ENCODE assay signal across 21 mouse cellular contexts in genomic region chr6:134817051-134817928, GRCm38 (mm10). TPM values are rescaled to one million over a fixed set of nuclear protein-coding genes. Genes with fewer than 3 reads are reported as not detected.
A peak's percentile ranks its signal among the peaks of the same experiment; 100 is the strongest.
DNase-seq lines count a peak whose midpoint lies in the region; ATAC-seq and TF ChIP-seq lines count a peak whose summit lies in the region.
"Had no signal": no experiment of that assay in that cellular context is flagged by ENCODE, and none has a peak within 500 bp of the region (broad histone marks: within the 10 kb centered on the region; RNA-seq: fewer than 3 reads in every experiment).

No protein-coding gene starts in this region.

- peak overlapping the region; percentile 48; the same call in 1 of the 2 replicates for H3K27ac ChIP-seq in limb, embryonic 13.5 days
- peak overlapping the region; percentile 45 for H3K27ac ChIP-seq in stomach, postnatal 0 days (replicated peaks)
- H3K27ac ChIP-seq: forebrain, embryonic 15.5 days; heart, embryonic 13.5 days; hindbrain, embryonic 15.5 days; intestine, embryonic 15.5 days; layer of hippocampus, adult 2 months; macrophage had no signal

- H3K4me2 ChIP-seq in limb, embryonic 13.5 days (replicated peaks) = no peak overlapping the region
- H3K4me2 ChIP-seq in stomach, postnatal 0 days (replicated peaks; ENCODE audit: low read depth) = no peak overlapping the region
- H3K4me2 ChIP-seq: forebrain, embryonic 15.5 days; heart, embryonic 13.5 days; hindbrain, embryonic 15.5 days; intestine, embryonic 15.5 days had no signal

- no peaks in the 10 kb centered on the region for H3K36me3 ChIP-seq in limb, embryonic 13.5 days
- no peaks in the 10 kb centered on the region for H3K36me3 ChIP-seq in stomach, postnatal 0 days (ENCODE audit: control insufficient read depth, insufficient read depth, low read length)
- H3K36me3 ChIP-seq: forebrain, embryonic 15.5 days; heart, embryonic 13.5 days; hindbrain, embryonic 15.5 days; intestine, embryonic 15.5 days had no signal

- H3K9ac ChIP-seq in limb, embryonic 13.5 days = no peak overlapping the region
- H3K9ac ChIP-seq in stomach, postnatal 0 days (ENCODE audit: low read length) = no peak overlapping the region
- H3K9ac ChIP-seq: forebrain, embryonic 15.5 days; heart, embryonic 13.5 days; hindbrain, embryonic 15.5 days; intestine, embryonic 15.5 days had no signal

- peak; percentile 76 for DNase-seq in heart, adult 11 months
- no peak for DNase-seq in heart, postnatal 4 days
- DNase-seq in NIH3T3 (ENCODE audit: low read depth) = peak; percentile 54
- DNase-seq in stomach, postnatal 0 days (ENCODE audit: low spot score) = no peak
- DNase-seq in gastrocnemius, adult 8-10 months (ENCODE audit: low spot score in 2 of 2) = no peak
- DNase-seq in spleen, postnatal 4 days (ENCODE audit: low spot score in 2 of 2) = no peak
- DNase-seq: B cell, adult 2 months; cerebellum, adult 11-12 months; cerebellum, postnatal 10 days; gastrocnemius, postnatal 14 days; heart, adult 18-20 months; kidney, adult 9 months; kidney, postnatal 14 days had no signal

- H3K4me3 ChIP-seq in limb, embryonic 13.5 days = no peak overlapping the region
- no peak overlapping the region for H3K4me3 ChIP-seq in stomach, postnatal 0 days (ENCODE audit: low read depth, low read length)
- H3K4me3 ChIP-seq: forebrain, embryonic 15.5 days; heart, embryonic 13.5 days; hindbrain, embryonic 15.5 days; intestine, embryonic 15.5 days; layer of hippocampus, adult 2 months had no signal

- ATAC-seq in limb, embryonic 13.5 days (ENCODE audit: low FRiP score, low read depth) = peak; percentile 51; the same call in 1 of the 2 replicates
- ATAC-seq in stomach, postnatal 0 days (ENCODE audit: low FRiP score, low TSS enrichment) = peak; percentile 35; the same call in 1 of the 2 replicates
- ATAC-seq: forebrain, embryonic 15.5 days; intestine, embryonic 15.5 days; midbrain, embryonic 16.5 days had no signal

- H3K4me1 ChIP-seq in limb, embryonic 13.5 days = peaks cover 12% of the 10 kb centered on the region
- no peaks in the 10 kb centered on the region for H3K4me1 ChIP-seq in stomach, postnatal 0 days (replicated peaks; ENCODE audit: control insufficient read depth, insufficient read depth)
- H3K4me1 ChIP-seq: forebrain, embryonic 15.5 days; hindbrain, embryonic 15.5 days; intestine, embryonic 15.5 days had no signal

- H3K27me3 ChIP-seq in limb, embryonic 13.5 days = no peaks in the 10 kb centered on the region
- H3K27me3 ChIP-seq in stomach, postnatal 0 days (ENCODE audit: control insufficient read depth, insufficient read depth, low read length) = no peaks in the 10 kb centered on the region
- H3K27me3 ChIP-seq: forebrain, embryonic 15.5 days; heart, embryonic 13.5 days; hindbrain, embryonic 15.5 days; intestine, embryonic 15.5 days had no signal

- no peak for TF ChIP-seq EP300 in stomach, postnatal 0 days (optimal IDR thresholded peaks at IDR 0.05)

- WGBS in limb, embryonic 13.5 days = 53% methylated on average over 12 of the region's 12 CpGs
- 39% methylated on average over 12 of the region's 12 CpGs for WGBS in stomach, postnatal 0 days

- TF ChIP-seq CTCF in stomach, postnatal 0 days (IDR thresholded peaks at IDR 0.05; ENCODE audit: low read depth) = no peak

- H3K9me3 ChIP-seq in limb, embryonic 13.5 days = no peaks in the 10 kb centered on the region
- no peaks in the 10 kb centered on the region for H3K9me3 ChIP-seq in stomach, postnatal 0 days (ENCODE audit: control insufficient read depth, low read length)
- H3K9me3 ChIP-seq: forebrain, embryonic 15.5 days; heart, embryonic 13.5 days; hindbrain, embryonic 15.5 days; intestine, embryonic 15.5 days had no signal

RNA-seq across cellular contexts. Expression of gene Crebl2, which starts 12.7 kb away (rescaled TPM):
- total RNA-seq in heart, postnatal 4 days (2021) = 1 to 10 TPM; 2.4 to 2.8 TPM
- 2.6 and 3.0 TPM in 2 replicates for polyA plus RNA-seq in limb, embryonic 13.5 days (2015; fragmentation: Nextera tagmentation; extraction: Ambion mirVana)
- 4.3 and 4.7 TPM in 2 replicates for polyA plus RNA-seq in stomach, postnatal 0 days (2015; fragmentation: Nextera tagmentation; extraction: Ambion mirVana)
- total RNA-seq in gastrocnemius, adult 8-10 months (2022) = 10 to 100 TPM; 11.1 to 14.2 (median 12.4) TPM

RNA-seq across cellular contexts. Expression of gene Dusp16, which starts 24.9 kb away (rescaled TPM):
- total RNA-seq in heart, postnatal 4 days (2021) = 10 to 100 TPM; 32.4 to 34.9 TPM
- polyA plus RNA-seq in limb, embryonic 13.5 days (2015; fragmentation: Nextera tagmentation; extraction: Ambion mirVana) = 16.8 and 17.1 TPM in 2 replicates
- 8.6 and 10.6 TPM in 2 replicates for polyA plus RNA-seq in stomach, postnatal 0 days (2015; fragmentation: Nextera tagmentation; extraction: Ambion mirVana)
- 10 to 100 TPM; 14.4 to 18.5 (median 15.8) TPM for total RNA-seq in gastrocnemius, adult 8-10 months (2022)

Comparison
In these comparisons a context has a peak if more than half of its experiments do, and no peak if none do; other contexts are left out.
1. DNase-seq: peak in heart, adult 11 months (single experiment) and NIH3T3 (single experiment); none in heart, postnatal 4 days (single experiment), stomach, postnatal 0 days (single experiment), gastrocnemius, adult 8-10 months (0 of 2) and spleen, postnatal 4 days (0 of 2).